Mouse (Mus musculus) lung, embryonic 16.5 days (tissue): ENCODE results near the gene Sowahc. TPM values are rescaled to one million over a fixed set of nuclear protein-coding genes. Genes with fewer than 3 reads are reported as not detected.

Experiments used
- polyA plus RNA-seq: library from polyadenylated mRNA; unstranded; fragments of >200 nt; fragmentation: Nextera tagmentation; extraction: Ambion mirVana; gene quantifications from 2 replicates; pipeline ENCODE4 v1.2.1, GENCODE M21; 2015

The Sowahc gene
- polyA plus RNA-seq, 1 experiment from 2014 or later = 12.8 TPM

Other genes with a start within 250 kb of the Sowahc start
- gene Sept10, start 106 bp upstream of the Sowahc start, polyA plus RNA-seq = 67.0 and 74.6 TPM in 2 replicates
- gene P4ha1, start 101.3 kb downstream of the Sowahc start, polyA plus RNA-seq = 78.7 and 81.8 TPM in 2 replicates
- gene Gm10273, start 173.7 kb downstream of the Sowahc start, polyA plus RNA-seq = 1.3 and 12.4 TPM in 2 replicates
- 0.19 and 1.0 TPM in 2 replicates for gene Pla2g12b, start 181.7 kb downstream of the Sowahc start, polyA plus RNA-seq
- gene Oit3, start 219.8 kb downstream of the Sowahc start, polyA plus RNA-seq = 2.8 TPM in 2 replicates